Mouse (Mus musculus) cerebral cortex, adult 2 months (tissue): ENCODE results near the gene Itpr2.

Source experiments
- WGBS: fragments of 180-500 bp; shearing (Covaris S2); methylation state at CpG from one replicate; pipeline ENCODE4 v1.1.7; 2018; 5-methylcytosine and 5-hydroxymethylcytosine counted together

Itpr2 gene

GRCm38 (mm10) chr6:146501866-146502804 lies at the start of gene Itpr2:
Gene Itpr2 (minus strand): TSS chr6:146502223.
- WGBS: 1% methylated on average over 70 of the region's 70 CpGs

GRCm38 (mm10) chr6:146550421-146550820 lies 48.4 kb upstream of the Itpr2 start:
- WGBS: 85% methylated on average over 2 of the region's 2 CpGs

- WGBS: 71% methylated on average over 5 of the region's 5 CpGs
Observed at GRCm38 (mm10) chr6:146545289-146545865, 43.4 kb upstream of the Itpr2 start.

GRCm38 (mm10) chr6:146544622-146545021 lies 42.6 kb upstream of the Itpr2 start:
- 82% methylated on average over 1 of the region's 1 CpGs for WGBS

- WGBS: 91% methylated on average over 3 of the region's 3 CpGs
Observed at GRCm38 (mm10) chr6:146540386-146540785, 38.4 kb upstream of the Itpr2 start.

DNA sequence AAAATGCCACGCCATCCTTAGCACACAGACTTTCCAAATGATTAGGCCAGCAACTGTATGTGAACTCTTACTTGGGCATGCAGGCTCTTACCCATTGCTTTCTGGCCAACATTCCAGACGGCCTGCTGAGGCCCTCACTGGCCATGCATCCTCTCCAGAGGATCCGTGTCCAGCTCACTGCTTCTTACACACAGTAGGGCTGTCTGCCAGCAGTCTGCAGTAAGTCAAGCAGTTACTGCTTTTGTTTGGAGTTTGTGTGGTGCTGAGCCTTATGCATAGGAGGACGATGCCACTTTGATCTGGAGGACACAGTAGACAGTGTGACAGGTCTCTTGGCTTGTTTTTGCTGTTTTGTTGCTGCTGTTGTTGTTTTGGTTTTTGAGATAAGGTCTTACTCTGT lies 36.6 kb upstream of the Itpr2 start:
- 60% methylated on average over 4 of the region's 4 CpGs for WGBS

DNA sequence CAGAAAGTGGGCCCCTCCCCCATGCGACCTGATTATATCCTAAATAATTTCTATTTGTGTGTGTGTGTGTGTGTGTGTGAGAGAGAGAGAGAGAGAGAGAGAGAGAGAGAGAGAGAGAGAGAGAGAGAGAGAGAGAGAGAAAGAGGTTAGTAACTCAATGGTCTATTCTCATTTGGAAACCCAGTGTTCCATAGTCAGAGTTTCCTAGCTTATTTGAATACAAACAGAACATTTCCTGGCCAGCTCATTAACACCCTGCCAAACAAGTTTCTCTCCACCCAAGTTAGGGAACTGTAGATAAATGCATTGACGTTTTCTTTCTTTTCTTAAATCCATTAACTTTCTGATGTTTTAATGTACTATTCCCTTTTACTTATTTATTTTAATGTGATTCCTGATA lies 36.0 kb upstream of the Itpr2 start:
- WGBS: 56% methylated on average over 2 of the region's 2 CpGs

GRCm38 (mm10) chr6:146537111-146537510 lies 35.1 kb upstream of the Itpr2 start:
- 96% methylated on average over 4 of the region's 4 CpGs for WGBS

- 96% methylated on average over 5 of the region's 5 CpGs for WGBS
Observed at GRCm38 (mm10) chr6:146535501-146535900, 33.5 kb upstream of the Itpr2 start.

- 96% methylated on average over 4 of the region's 4 CpGs for WGBS
Observed at GRCm38 (mm10) chr6:146533146-146533545, 31.1 kb upstream of the Itpr2 start.

DNA sequence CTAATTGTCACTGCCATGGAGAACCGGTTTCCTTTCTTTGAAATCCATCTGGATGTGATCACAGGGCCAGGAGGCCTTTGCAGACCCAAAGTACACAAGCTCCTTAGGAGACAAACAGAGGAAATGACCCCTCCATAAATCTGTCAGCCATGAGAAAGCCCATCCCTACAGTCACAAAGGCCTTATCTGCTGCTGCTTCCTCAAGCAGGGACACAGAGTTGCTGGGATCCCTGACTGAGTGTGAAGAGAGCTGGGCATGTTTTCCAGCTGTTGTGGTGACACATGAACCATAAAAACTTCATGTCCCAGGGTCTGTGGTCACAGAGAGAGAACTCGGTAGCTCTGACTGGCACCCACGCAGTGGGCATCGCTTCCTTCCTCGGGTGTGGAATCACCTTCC lies 28.7 kb upstream of the Itpr2 start:
- 86% methylated on average over 5 of the region's 5 CpGs for WGBS

DNA sequence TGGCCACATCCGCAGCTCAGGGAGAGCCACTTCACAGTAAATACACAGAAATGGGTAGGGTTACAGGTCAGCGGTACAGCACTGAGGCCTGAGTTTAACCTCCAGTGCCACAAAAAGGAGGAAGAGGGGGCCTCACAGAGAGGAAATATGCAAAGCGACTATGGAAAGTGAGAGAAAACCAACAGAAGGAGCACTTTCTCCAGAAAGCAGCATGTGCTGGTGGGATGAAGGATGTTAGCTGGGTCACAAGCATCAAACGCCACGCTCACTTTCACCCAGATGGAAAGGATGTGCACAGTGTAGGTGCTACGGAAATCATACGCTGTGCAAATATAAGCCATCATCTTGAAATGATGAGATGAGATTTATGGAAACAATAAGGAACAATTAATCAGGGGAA lies 28.3 kb upstream of the Itpr2 start:
- 82% methylated on average over 7 of the region's 7 CpGs for WGBS

GRCm38 (mm10) chr6:146527537-146527936 lies 25.5 kb upstream of the Itpr2 start:
- WGBS: 85% methylated on average over 2 of the region's 2 CpGs

DNA sequence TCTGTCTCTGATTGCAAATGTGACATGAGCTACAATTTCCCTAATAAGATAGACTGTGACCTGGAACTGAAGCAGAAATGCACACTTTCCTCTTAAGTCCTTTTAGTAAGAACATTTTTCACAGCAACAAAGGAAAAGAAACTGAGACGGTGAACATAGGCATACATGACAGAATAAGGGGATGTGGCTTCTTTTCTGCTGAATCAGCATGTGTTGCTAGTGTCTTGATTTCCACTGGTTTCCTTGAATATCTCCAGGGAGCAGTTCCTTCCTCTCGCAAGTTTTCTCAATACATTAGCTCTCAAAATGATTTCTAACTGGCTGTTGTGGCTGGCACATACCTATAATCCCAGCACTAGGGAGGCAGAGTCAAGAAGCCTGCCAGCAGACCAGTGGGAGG lies 23.5 kb upstream of the Itpr2 start:
- WGBS: 75% methylated on average over 2 of the region's 2 CpGs

DNA sequence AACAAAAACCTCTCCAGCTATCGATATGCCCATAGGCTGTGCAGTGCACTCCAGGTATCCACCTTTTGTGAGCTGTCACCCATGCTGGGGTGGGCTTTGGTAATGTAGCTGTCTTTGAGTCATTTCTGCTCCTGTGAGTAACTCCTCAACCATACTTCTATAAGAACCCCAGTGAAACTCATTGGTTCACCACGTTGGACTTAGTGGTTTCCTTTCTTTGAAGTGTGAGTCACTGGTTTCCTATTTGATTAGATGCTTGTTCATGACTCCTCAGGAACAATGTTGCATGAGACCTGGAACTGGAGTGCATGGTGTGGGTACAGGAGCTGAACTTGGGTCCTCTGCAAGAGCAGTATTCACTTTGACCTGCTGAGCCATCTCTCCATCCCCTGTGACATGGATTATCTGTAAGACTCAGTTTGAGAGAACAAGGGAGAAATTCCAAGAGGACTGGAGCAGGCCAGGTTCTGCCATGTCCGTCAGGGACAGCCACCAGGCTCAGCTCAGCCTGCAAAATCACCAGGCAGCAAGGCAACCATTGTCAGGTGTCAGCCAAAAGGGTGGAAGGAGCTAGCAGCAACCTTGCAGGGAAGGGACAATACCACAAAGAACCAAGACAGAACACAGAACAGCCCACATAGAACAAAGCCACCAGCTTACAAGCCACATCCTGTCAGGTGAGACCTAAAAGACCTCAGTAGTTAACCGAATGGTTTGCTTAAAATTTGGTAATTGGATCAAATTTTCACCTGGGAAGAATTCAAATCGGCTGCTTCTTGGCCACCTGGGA lies 19.6 kb upstream of the Itpr2 start:
- 81% methylated on average over 5 of the region's 5 CpGs for WGBS

GRCm38 (mm10) chr6:146519019-146519418 lies 17.0 kb upstream of the Itpr2 start:
- 81% methylated on average over 2 of the region's 2 CpGs for WGBS

GRCm38 (mm10) chr6:146515936-146516335 lies 13.9 kb upstream of the Itpr2 start:
- WGBS: 67% methylated on average over 6 of the region's 6 CpGs

DNA sequence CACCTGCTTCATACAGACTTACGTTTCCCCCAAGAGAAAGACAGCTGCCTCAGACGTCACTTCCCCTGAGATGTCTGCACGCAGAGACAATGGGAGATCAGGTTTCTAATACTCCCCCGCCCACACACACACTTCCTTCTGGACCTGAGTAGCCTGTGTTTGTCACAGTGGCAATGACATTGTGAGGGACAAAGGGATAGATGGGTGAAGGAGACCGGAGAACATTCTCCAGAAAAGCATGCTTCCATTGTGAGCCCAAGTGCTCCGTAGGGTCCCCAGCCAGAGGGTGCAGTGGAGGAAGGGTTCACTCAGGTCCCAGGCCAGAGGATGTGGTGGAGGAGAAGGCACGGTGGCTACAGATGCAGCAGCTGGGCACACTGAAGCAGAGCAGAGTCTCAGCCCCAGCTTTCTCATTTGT lies 12.5 kb upstream of the Itpr2 start:
- WGBS: 70% methylated on average over 7 of the region's 7 CpGs

GRCm38 (mm10) chr6:146513899-146514298 lies 11.9 kb upstream of the Itpr2 start:
- 79% methylated on average over 5 of the region's 5 CpGs for WGBS

GRCm38 (mm10) chr6:146513384-146513783 lies 11.4 kb upstream of the Itpr2 start:
- 82% methylated on average over 8 of the region's 8 CpGs for WGBS

DNA sequence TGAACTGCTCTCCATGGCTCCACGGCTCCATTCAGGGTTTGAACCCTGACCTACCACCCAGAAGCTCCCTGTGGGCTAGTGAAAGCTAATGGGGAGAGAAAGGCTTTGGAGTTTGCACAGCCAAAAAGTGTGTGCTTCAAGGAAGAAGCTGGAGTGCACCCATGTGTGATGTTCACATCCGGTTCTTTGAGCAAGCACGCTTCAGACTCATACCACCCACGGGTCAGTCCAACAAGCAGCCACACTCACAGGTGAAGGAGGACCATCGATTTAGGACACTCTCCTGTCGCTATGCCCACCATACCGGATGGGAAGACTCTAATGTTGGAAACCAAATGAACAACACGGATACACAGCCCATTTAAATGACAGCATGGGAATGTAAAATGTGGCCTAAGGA lies 9.5 kb upstream of the Itpr2 start:
- 84% methylated on average over 8 of the region's 8 CpGs for WGBS

DNA sequence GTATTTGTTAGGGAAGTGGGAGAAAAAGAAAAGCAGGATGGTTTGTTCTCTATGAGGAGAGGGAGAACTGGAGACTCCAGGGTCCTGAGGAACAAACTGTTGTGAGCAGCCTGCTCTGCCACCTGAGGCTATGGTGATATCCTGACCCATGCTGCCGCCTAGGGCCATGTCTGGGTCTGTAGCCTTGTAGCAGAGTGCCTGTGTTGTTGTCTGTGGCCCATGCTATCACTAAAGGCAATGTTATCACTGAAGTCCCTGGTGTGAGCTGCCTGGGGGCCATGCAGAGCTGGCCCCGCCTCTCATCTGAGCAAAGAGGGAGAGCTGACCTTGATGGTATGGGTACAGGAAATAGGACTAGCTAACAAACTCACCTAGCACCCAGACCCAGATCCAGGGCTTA lies 7.9 kb upstream of the Itpr2 start:
- 98% methylated on average over 2 of the region's 2 CpGs for WGBS
